Mouse (Mus musculus) adrenal gland, adult 18-20 months (tissue): ENCODE measurements around the gene Bbox1. TPM values are rescaled to one million over a fixed set of nuclear protein-coding genes. Genes with fewer than 3 reads are reported as not detected.

Source experiments
- DNase-seq, 2 experiments: peaks; one replicate each; pipeline ENCODE4 v3.0.0; 2021 to 2022; ENCODE audit warnings: low spot score in 2 of 2
- total RNA-seq, 2 experiments: library from RNA; stranded (reverse); gene quantifications; 1 replicate in 1 of 2; 2 replicates in 1 of 2; pipeline ENCODE4 v1.2.3; 2021

The Bbox1 gene
- total RNA-seq, 2 experiments from 2014 or later, result 0.10 TPM; not detected in 1

GRCm38 (mm10) chr2:110275424-110275823, 38.9 kb downstream of the Bbox1 start:
- no peak for DNase-seq

GRCm38 (mm10) chr2:110274160-110274559, 40.2 kb downstream of the Bbox1 start:
- no peak for DNase-seq

GRCm38 (mm10) chr2:110269281-110269680, 45.1 kb downstream of the Bbox1 start:
- DNase-seq, result no peak

- no peak for DNase-seq
These were observed 82.1 kb downstream of the Bbox1 start for GRCm38 (mm10) chr2:110232252-110232651.

- DNase-seq, result no peak
These were observed 83.6 kb downstream of the Bbox1 start for GRCm38 (mm10) chr2:110230753-110231152.

- DNase-seq, result no peak
These were observed 84.9 kb downstream of the Bbox1 start for GRCm38 (mm10) chr2:110229143-110230087.

- DNase-seq, result no peak
These were observed 87.9 kb downstream of the Bbox1 start for GRCm38 (mm10) chr2:110226421-110226820.

- DNase-seq, result no peak
These were observed 88.4 kb downstream of the Bbox1 start for GRCm38 (mm10) chr2:110225969-110226368.

- DNase-seq, result no peak
These were observed 91.6 kb downstream of the Bbox1 start for GRCm38 (mm10) chr2:110222793-110223192.

- no peak for DNase-seq
These were observed 93.9 kb downstream of the Bbox1 start for GRCm38 (mm10) chr2:110220492-110220891.

GRCm38 (mm10) chr2:110215685-110216058, 98.7 kb downstream of the Bbox1 start:
- no peak for DNase-seq

GRCm38 (mm10) chr2:110214991-110215684, 99.2 kb downstream of the Bbox1 start:
- DNase-seq, result no peak

- DNase-seq, result no peak
These were observed 100.1 kb downstream of the Bbox1 start for GRCm38 (mm10) chr2:110214278-110214677.

Other genes with a start within 250 kb of the Bbox1 start
- gene Fibin, start 48.6 kb upstream of the Bbox1 start, total RNA-seq, result 10 to 100 TPM in 1 of 2 experiments, 1 to 10 TPM in 1; 9.9 to 10.6 TPM